Mouse (Mus musculus): ENCODE results near the gene Sema6d.

GRCm38 (mm10) chr2:124554751-124555415, 465.1 kb downstream of the Sema6d start:
- no peak for TF ChIP-seq POLR2A (IDR thresholded peaks at IDR 0.05; ENCODE audit: borderline replicate concordance, low read depth, low read length)
- TF ChIP-seq CTCF (IDR thresholded peaks at IDR 0.05; ENCODE audit: low read depth, low read length) = no peak
